Comparison of ENCODE assay signal across 9 mouse cellular contexts in the genomic region with DNA sequence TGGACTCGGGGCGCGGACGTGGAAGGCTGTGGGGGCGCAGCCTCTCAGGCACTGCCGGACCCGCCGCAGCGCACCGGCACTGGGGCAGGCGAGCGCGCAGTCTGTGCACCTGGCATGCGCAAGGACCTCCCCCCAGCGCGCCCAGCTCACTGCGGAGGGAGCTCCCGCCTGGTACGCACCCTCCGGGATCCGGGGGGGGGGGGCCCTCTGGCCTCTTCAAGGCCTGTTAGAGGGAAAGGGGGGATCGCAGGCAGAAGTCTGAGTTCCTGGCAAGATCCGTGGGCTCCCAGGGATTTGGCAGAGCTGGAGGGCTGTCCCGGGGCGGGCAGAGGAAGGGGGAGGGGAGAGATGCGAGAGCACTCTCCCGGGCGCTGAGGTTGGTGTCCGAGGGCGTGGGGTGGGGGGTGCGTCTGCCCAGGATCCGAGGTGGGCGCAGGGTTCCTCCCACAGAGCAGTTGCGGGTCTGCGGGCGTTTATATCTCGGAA. TPM values are rescaled to one million over a fixed set of nuclear protein-coding genes. Genes with fewer than 3 reads are reported as not detected.
DNase-seq lines count a peak whose midpoint lies in the region; ATAC-seq and TF ChIP-seq lines count a peak whose summit lies in the region.
"Had no signal": no experiment of that assay in that cellular context is flagged by ENCODE, and none has a peak within 500 bp of the region (broad histone marks: within the 10 kb centered on the region; RNA-seq: fewer than 3 reads in every experiment).

No protein-coding gene starts in this region.

- no peak for TF ChIP-seq POLR2A in thymus, adult 2 months (IDR thresholded peaks at IDR 0.05; ENCODE audit: control insufficient read depth, extremely low read depth, insufficient read depth, low read length, poor library complexity)

- DNase-seq in cerebellum, postnatal 10 days = peak; percentile 24 to 42
- DNase-seq in cerebellum, adult 11-12 months = no peak
- DNase-seq in thymus, adult 2 months = no peak
- DNase-seq in thymus, postnatal 25 days = no peak
- DNase-seq in heart, postnatal 14 days = peak; percentile 14 to 32
- no peak for DNase-seq in thymus, adult 18-20 months

- H3K4me3 ChIP-seq in thymus, adult 2 months (ENCODE audit: control insufficient read depth, insufficient read depth, low read length) = peak overlapping the region; percentile 14; the same call in 1 of the 2 replicates
- H3K4me3 ChIP-seq in liver, embryonic 12.5 days = peak overlapping the region; percentile 43
- H3K4me3 ChIP-seq in stomach, embryonic 16.5 days (replicated peaks; ENCODE audit: low read length) = peak overlapping the region; percentile 55

- peaks cover 4% of the 10 kb centered on the region; the same call in 1 of the 2 replicates for H3K27me3 ChIP-seq in thymus, adult 2 months (ENCODE audit: control insufficient read depth, insufficient read depth, low read length)
- H3K27me3 ChIP-seq in liver, embryonic 12.5 days (replicated peaks) = peaks cover 83% of the 10 kb centered on the region
- peaks cover 18% of the 10 kb centered on the region for H3K27me3 ChIP-seq in stomach, embryonic 16.5 days (ENCODE audit: control insufficient read depth, insufficient read depth, low read length)
- H3K27me3 ChIP-seq: CH12.LX had no signal

- under 1% methylated on average over 20 of the region's 37 CpGs for WGBS in thymus, adult 2 months
- 13% methylated on average over 32 of the region's 37 CpGs for WGBS in liver, embryonic 12.5 days (ENCODE audit: insufficient replicate concordance)
- 21% methylated on average over 30 of the region's 37 CpGs for WGBS in stomach, embryonic 16.5 days

- no peaks in the 10 kb centered on the region for H3K36me3 ChIP-seq in thymus, adult 2 months (ENCODE audit: control insufficient read depth, insufficient read depth, low read length)
- no peaks in the 10 kb centered on the region for H3K36me3 ChIP-seq in liver, embryonic 12.5 days
- no peaks in the 10 kb centered on the region for H3K36me3 ChIP-seq in stomach, embryonic 16.5 days (ENCODE audit: control insufficient read depth, insufficient read depth, low read length)

- TF ChIP-seq CTCF in thymus, adult 2 months (IDR thresholded peaks at IDR 0.05; ENCODE audit: borderline replicate concordance, control insufficient read depth, extremely low read depth, insufficient read depth, low read length, poor library complexity) = no peak

- no peak overlapping the region for H3K9ac ChIP-seq in liver, embryonic 12.5 days
- peak overlapping the region; percentile 68 for H3K9ac ChIP-seq in stomach, embryonic 16.5 days (ENCODE audit: low read length)

- intact Hi-C loops in heart, postnatal 14 days (cut with DNase I) = no loop called here

- no peak for ATAC-seq in liver, embryonic 12.5 days
- no peak for ATAC-seq in stomach, embryonic 16.5 days (ENCODE audit: insufficient read depth, low FRiP score)

- no peaks in the 10 kb centered on the region; the same call in 1 of the 2 replicates for H3K4me1 ChIP-seq in thymus, adult 2 months (replicated peaks; ENCODE audit: control insufficient read depth, insufficient read depth, low read length)
- no peaks in the 10 kb centered on the region for H3K4me1 ChIP-seq in liver, embryonic 12.5 days
- H3K4me1 ChIP-seq in stomach, embryonic 16.5 days (ENCODE audit: control insufficient read depth, insufficient read depth, low read length) = peaks cover 3% of the 10 kb centered on the region; the same call in 1 of the 2 replicates

- peak overlapping the region; percentile 61 for H3K4me2 ChIP-seq in liver, embryonic 12.5 days
- peak overlapping the region; percentile 68 for H3K4me2 ChIP-seq in stomach, embryonic 16.5 days (ENCODE audit: low read depth, low read length)

- H3K27ac ChIP-seq in thymus, adult 2 months (ENCODE audit: control insufficient read depth, insufficient read depth, low read length) = no peak overlapping the region
- H3K27ac ChIP-seq in liver, embryonic 12.5 days = no peak overlapping the region
- H3K27ac ChIP-seq in stomach, embryonic 16.5 days (ENCODE audit: low read length) = no peak overlapping the region

- no peaks in the 10 kb centered on the region; the same call in 1 of the 2 replicates for H3K9me3 ChIP-seq in liver, embryonic 12.5 days (replicated peaks)
- H3K9me3 ChIP-seq in stomach, embryonic 16.5 days (replicated peaks; ENCODE audit: control insufficient read depth, low read length) = no peaks in the 10 kb centered on the region; the same call in 1 of the 2 replicates

RNA-seq across cellular contexts. Expression of gene Pcdh19, which starts 1.1 kb away (rescaled TPM):
- polyA plus RNA-seq in thymus, adult 2 months (2012; rRNA removed) = 0.46 TPM in 2 replicates
- 10 to 100 TPM; 15.5 to 19.1 TPM for total RNA-seq in heart, postnatal 14 days (2021)
- polyA plus RNA-seq in liver, embryonic 12.5 days (2016; fragmentation: Nextera tagmentation; extraction: Ambion mirVana) = 0.14 and 0.21 TPM in 2 replicates
- 3.2 and 4.2 TPM in 2 replicates for polyA plus RNA-seq in stomach, embryonic 16.5 days (2015; fragmentation: Nextera tagmentation; extraction: Ambion mirVana)
- total RNA-seq: CH12.LX had no signal

Comparison
In these comparisons a context has a peak if more than half of its experiments do, and no peak if none do; other contexts are left out.
1. DNase-seq: peak in cerebellum, postnatal 10 days (2 of 2) and heart, postnatal 14 days (2 of 2); none in cerebellum, adult 11-12 months (single experiment), thymus, adult 2 months (single experiment), thymus, postnatal 25 days (single experiment) and thymus, adult 18-20 months (0 of 2).
2. Peak in every context shown above with its lines, with median percentiles within 50 percentile points of each other: H3K4me3 ChIP-seq.